Mouse (Mus musculus): ENCODE data around the gene Phlpp1. TPM values are rescaled to one million over a fixed set of nuclear protein-coding genes. Genes with fewer than 3 reads are reported as not detected.

The Phlpp1 gene
- polyA plus RNA-seq (2012; fragmentation: generic; extraction: Trizol) = 1 to 10 TPM in 1 of 2 experiments, under 1 TPM in 1; 0.69 to 5.2 TPM

GRCm38 (mm10) chr1:106171241-106172220, at the start of gene Phlpp1:
TSS of gene Phlpp1 (plus strand) at chr1:106171752.

Other genes starting within 250 kb of the Phlpp1 start
- 1 to 10 TPM in 1 of 2 experiments, under 1 TPM in 1; 0.83 to 3.7 TPM for gene Zcchc2, start 181.3 kb upstream of the Phlpp1 start, polyA plus RNA-seq (2012; fragmentation: generic; extraction: Trizol)

Measured in C3H10T1/2 (cell line).